In genomic region chr17:37270702-37271092, GRCm38 (mm10) we compare ENCODE assay signal across 9 mouse cellular contexts. TPM values are rescaled to one million over a fixed set of nuclear protein-coding genes. Genes with fewer than 3 reads are reported as not detected.
DNase-seq lines count a peak whose midpoint lies in the region; ATAC-seq and TF ChIP-seq lines count a peak whose summit lies in the region.
"Had no signal": no experiment of that assay in that cellular context is flagged by ENCODE, and none has a peak within 500 bp of the region (broad histone marks: within the 10 kb centered on the region; RNA-seq: fewer than 3 reads in every experiment).

No protein-coding gene starts in this region.

- intact Hi-C loops in gastrocnemius, postnatal 36 days (cut with DNase I) = no loop called here

- H3ac ChIP-seq in myocyte (ENCODE audit: control insufficient read depth, insufficient read length) = no peak overlapping the region

- peak overlapping the region; percentile 51; the same call in 1 of the 2 replicates for H3K27ac ChIP-seq in layer of hippocampus, adult 2 months
- H3K27ac ChIP-seq in bone marrow, adult 2 months (ENCODE audit: control insufficient read depth, insufficient read depth, low read depth, low read length, poor library complexity) = peak overlapping the region; percentile 79
- H3K27ac ChIP-seq in intestine, embryonic 14.5 days (ENCODE audit: low read depth) = no peak overlapping the region
- no peak overlapping the region for H3K27ac ChIP-seq in liver, embryonic 13.5 days

- H3K4me3 ChIP-seq in layer of hippocampus, adult 2 months = peak overlapping the region; percentile 81
- peak overlapping the region; percentile 91 for H3K4me3 ChIP-seq in bone marrow, adult 2 months (replicated peaks; ENCODE audit: control insufficient read depth, low read depth, low read length)
- H3K4me3 ChIP-seq in intestine, embryonic 14.5 days (ENCODE audit: low read depth, low read length) = peak overlapping the region; percentile 49
- H3K4me3 ChIP-seq in liver, embryonic 13.5 days (replicated peaks) = peak overlapping the region; percentile 61
- peak overlapping the region; percentile 37 for H3K4me3 ChIP-seq in myocyte

- H3K4me1 ChIP-seq in bone marrow, adult 2 months (ENCODE audit: control insufficient read depth, insufficient read depth, low read length) = no peaks in the 10 kb centered on the region
- H3K4me1 ChIP-seq in intestine, embryonic 14.5 days (replicated peaks; ENCODE audit: control insufficient read depth, insufficient read depth, low read length) = no peaks in the 10 kb centered on the region
- no peaks in the 10 kb centered on the region; the same call in 1 of the 2 replicates for H3K4me1 ChIP-seq in liver, embryonic 13.5 days (replicated peaks)

- TF ChIP-seq POLR2A in bone marrow, adult 2 months (IDR thresholded peaks at IDR 0.05; ENCODE audit: borderline replicate concordance, control insufficient read depth, low read depth, low read length) = no peak
- TF ChIP-seq POLR2A in myocyte (IDR thresholded peaks at IDR 0.05; ENCODE audit: insufficient read length, low read depth) = no peak

- peak; percentile 63; the same call in 1 of the 2 replicates for ATAC-seq in intestine, embryonic 14.5 days (replicated peaks; ENCODE audit: low FRiP score, low TSS enrichment, low read depth)
- ATAC-seq in liver, embryonic 13.5 days (ENCODE audit: low read depth) = peak; percentile 58

- no peaks in the 10 kb centered on the region for H3K36me3 ChIP-seq in intestine, embryonic 14.5 days (ENCODE audit: control insufficient read depth, insufficient read depth, low read length)
- no peaks in the 10 kb centered on the region for H3K36me3 ChIP-seq in liver, embryonic 13.5 days
- H3K36me3 ChIP-seq in myocyte (ENCODE audit: control insufficient read depth, insufficient read depth) = no peaks in the 10 kb centered on the region

- peak overlapping the region; percentile 97 for H3K4me2 ChIP-seq in intestine, embryonic 14.5 days (ENCODE audit: low read length)
- H3K4me2 ChIP-seq in liver, embryonic 13.5 days = peak overlapping the region; percentile 80
- H3K4me2 ChIP-seq in myocyte (ENCODE audit: low read depth) = peak overlapping the region; percentile 79

- no peaks in the 10 kb centered on the region for H3K79me2 ChIP-seq in myocyte (ENCODE audit: control insufficient read depth, insufficient read depth)

- H3K27me3 ChIP-seq in intestine, embryonic 14.5 days (replicated peaks; ENCODE audit: control insufficient read depth, insufficient read depth, low read length) = no peaks in the 10 kb centered on the region
- no peaks in the 10 kb centered on the region for H3K27me3 ChIP-seq in liver, embryonic 13.5 days
- no peaks in the 10 kb centered on the region for H3K27me3 ChIP-seq in myocyte (ENCODE audit: control insufficient read depth, insufficient read depth, insufficient read length)

- WGBS in bone marrow, adult 2 months = 4% methylated on average over 8 of the region's 8 CpGs
- WGBS in intestine, embryonic 14.5 days = 57% methylated on average over 8 of the region's 8 CpGs
- 16% methylated on average over 8 of the region's 8 CpGs for WGBS in liver, embryonic 13.5 days (ENCODE audit: insufficient replicate concordance)

- DNase-seq in layer of hippocampus, adult 2 months (ENCODE audit: low spot score in 2 of 2) = no peak
- no peak for DNase-seq in layer of hippocampus, adult 18-20 months (ENCODE audit: low spot score in 2 of 2)
- DNase-seq in gastrocnemius, postnatal 36 days = peak; percentile 15 to 53
- DNase-seq in intestine, embryonic 14.5 days (ENCODE audit: low spot score) = peak; percentile 61
- DNase-seq in liver, embryonic 13.5 days = no peak
- peak; percentile 57 to 59 for DNase-seq in thymus, postnatal 10 days (ENCODE audit: low spot score in 2 of 2)

- no peaks in the 10 kb centered on the region for H3K9me3 ChIP-seq in intestine, embryonic 14.5 days (ENCODE audit: control insufficient read depth, low read length)
- H3K9me3 ChIP-seq in liver, embryonic 13.5 days (replicated peaks) = no peaks in the 10 kb centered on the region

- TF ChIP-seq CTCF in layer of hippocampus, adult 2 months (conservative IDR thresholded peaks at IDR 0.05) = no peak
- TF ChIP-seq CTCF in bone marrow, adult 2 months (IDR thresholded peaks at IDR 0.05; ENCODE audit: control insufficient read depth, insufficient read depth, low read length) = no peak

- peak overlapping the region; percentile 35; the same call in 1 of the 2 replicates for H3K9ac ChIP-seq in intestine, embryonic 14.5 days (ENCODE audit: low read length)
- H3K9ac ChIP-seq in liver, embryonic 13.5 days = peak overlapping the region; percentile 54; the same call in 1 of the 2 replicates

TF ChIP-seq in myocyte, 11 proteins besides CTCF, POLR2A, EP300 and RAD21:
- TF ChIP-seq REST (IDR thresholded peaks at IDR 0.05; ENCODE audit: insufficient read depth, insufficient read length) (no peak), TCF12 (IDR thresholded peaks at IDR 0.05; ENCODE audit: insufficient read depth, poor library complexity, severe bottlenecking) (no peak), MYOD1 (IDR thresholded peaks at IDR 0.05; ENCODE audit: control insufficient read depth in 1 of 3, insufficient read length in 2 of 3, low read depth in 2 of 3) (no peak), POLR2AphosphoS2 (IDR thresholded peaks at IDR 0.05; ENCODE audit: insufficient read length, low read depth) (no peak), TCF3 (IDR thresholded peaks at IDR 0.05; ENCODE audit: insufficient read length, low read depth) (no peak), E2F4 (IDR thresholded peaks at IDR 0.05; ENCODE audit: insufficient read depth) (no peak), MYOG (IDR thresholded peaks at IDR 0.05; ENCODE audit: control insufficient read depth in 1 of 3, insufficient read depth in 1 of 3, insufficient read length in 2 of 3, low read depth in 2 of 3) (no peak), USF1 (IDR thresholded peaks at IDR 0.05; ENCODE audit: low read depth) (no peak), MAX (IDR thresholded peaks at IDR 0.05; ENCODE audit: low read depth) (no peak), SRF (IDR thresholded peaks at IDR 0.05; ENCODE audit: control insufficient read depth, insufficient read length, low read depth) (no peak), CEBPB (IDR thresholded peaks at IDR 0.05; ENCODE audit: insufficient read depth, poor library complexity, severe bottlenecking) (no peak)
TF ChIP-seq in myocyte: peak in this region for 0.

RNA-seq across cellular contexts. Expression of gene H2-M3, which starts 0.7 kb away (rescaled TPM):
- 1 to 10 TPM; 2.4 to 3.4 TPM for total RNA-seq in layer of hippocampus, adult 2 months (2021)
- 1 to 10 TPM; 2.6 to 2.8 TPM for total RNA-seq in layer of hippocampus, adult 18-20 months (2021)
- polyA plus RNA-seq in bone marrow, adult 2 months (2011; ENCODE audit: insufficient read depth, insufficient read length, low replicate concordance, missing spikeins) = 3.7 and 8.7 TPM in 2 replicates
- total RNA-seq in gastrocnemius, postnatal 36 days (2021) = under 1 TPM; 0.81 to 0.94 TPM
- 4.6 and 5.4 TPM in 2 replicates for polyA plus RNA-seq in intestine, embryonic 14.5 days (2014; fragmentation: Nextera tagmentation; extraction: Ambion mirVana)
- 1.3 and 1.5 TPM in 2 replicates for polyA plus RNA-seq in liver, embryonic 13.5 days (2015; fragmentation: Nextera tagmentation; extraction: Ambion mirVana)
- polyA plus RNA-seq in myocyte (2012; fragmentation: generic; extraction: Trizol) = 4.3 TPM

RNA-seq across cellular contexts. Expression of gene Olfr98, which starts 7.1 kb away (rescaled TPM):
- not detected for total RNA-seq in layer of hippocampus, adult 2 months (2021)
- not detected for total RNA-seq in layer of hippocampus, adult 18-20 months (2021)
- not detected in 2 replicates for polyA plus RNA-seq in bone marrow, adult 2 months (2011; ENCODE audit: insufficient read depth, insufficient read length, low replicate concordance, missing spikeins)
- not detected for total RNA-seq in gastrocnemius, postnatal 36 days (2021)
- polyA plus RNA-seq in intestine, embryonic 14.5 days (2014; fragmentation: Nextera tagmentation; extraction: Ambion mirVana) = not detected in 2 replicates
- not detected in 2 replicates for polyA plus RNA-seq in liver, embryonic 13.5 days (2015; fragmentation: Nextera tagmentation; extraction: Ambion mirVana)
- polyA plus RNA-seq in myocyte (2012; fragmentation: generic; extraction: Trizol) = not detected
- polyA plus RNA-seq: brain, embryonic 14.5 days had no signal

RNA-seq across cellular contexts. Expression of gene Olfr99, which starts 12.6 kb away (rescaled TPM):
- not detected for total RNA-seq in layer of hippocampus, adult 2 months (2021)
- total RNA-seq in layer of hippocampus, adult 18-20 months (2021) = not detected
- polyA plus RNA-seq in bone marrow, adult 2 months (2011; ENCODE audit: insufficient read depth, insufficient read length, low replicate concordance, missing spikeins) = not detected in 2 replicates
- total RNA-seq in gastrocnemius, postnatal 36 days (2021) = not detected
- not detected in 2 replicates for polyA plus RNA-seq in intestine, embryonic 14.5 days (2014; fragmentation: Nextera tagmentation; extraction: Ambion mirVana)
- polyA plus RNA-seq in liver, embryonic 13.5 days (2015; fragmentation: Nextera tagmentation; extraction: Ambion mirVana) = not detected in 2 replicates
- polyA plus RNA-seq in myocyte (2012; fragmentation: generic; extraction: Trizol) = 0.02 TPM
- polyA plus RNA-seq: brain, embryonic 14.5 days had no signal

RNA-seq across cellular contexts. Expression of gene Olfr101, which starts 33.4 kb away (rescaled TPM):
- total RNA-seq in layer of hippocampus, adult 2 months (2021) = not detected
- not detected for total RNA-seq in layer of hippocampus, adult 18-20 months (2021)
- polyA plus RNA-seq in bone marrow, adult 2 months (2011; ENCODE audit: insufficient read depth, insufficient read length, low replicate concordance, missing spikeins) = not detected in 2 replicates
- not detected for total RNA-seq in gastrocnemius, postnatal 36 days (2021)
- not detected in 2 replicates for polyA plus RNA-seq in intestine, embryonic 14.5 days (2014; fragmentation: Nextera tagmentation; extraction: Ambion mirVana)
- not detected in 2 replicates for polyA plus RNA-seq in liver, embryonic 13.5 days (2015; fragmentation: Nextera tagmentation; extraction: Ambion mirVana)
- polyA plus RNA-seq in myocyte (2012; fragmentation: generic; extraction: Trizol) = not detected
- polyA plus RNA-seq: brain, embryonic 14.5 days had no signal

RNA-seq across cellular contexts. Expression of gene Olfr97, which starts 33.6 kb away (rescaled TPM):
- total RNA-seq in layer of hippocampus, adult 2 months (2021) = not detected
- total RNA-seq in layer of hippocampus, adult 18-20 months (2021) = not detected
- not detected in 2 replicates for polyA plus RNA-seq in bone marrow, adult 2 months (2011; ENCODE audit: insufficient read depth, insufficient read length, low replicate concordance, missing spikeins)
- not detected for total RNA-seq in gastrocnemius, postnatal 36 days (2021)
- polyA plus RNA-seq in intestine, embryonic 14.5 days (2014; fragmentation: Nextera tagmentation; extraction: Ambion mirVana) = not detected in 2 replicates
- not detected in 2 replicates for polyA plus RNA-seq in liver, embryonic 13.5 days (2015; fragmentation: Nextera tagmentation; extraction: Ambion mirVana)
- polyA plus RNA-seq in myocyte (2012; fragmentation: generic; extraction: Trizol) = not detected
- polyA plus RNA-seq: brain, embryonic 14.5 days had no signal

Comparison
In these comparisons a context has a peak if more than half of its experiments do, and no peak if none do; other contexts are left out.
1. DNase-seq: peak in gastrocnemius, postnatal 36 days (2 of 2), intestine, embryonic 14.5 days (single experiment) and thymus, postnatal 10 days (2 of 2); none in layer of hippocampus, adult 2 months (0 of 2), layer of hippocampus, adult 18-20 months (0 of 2) and liver, embryonic 13.5 days (single experiment).
2. H3K27ac ChIP-seq: peak in layer of hippocampus, adult 2 months (single experiment) and bone marrow, adult 2 months (single experiment); none in intestine, embryonic 14.5 days (single experiment) and liver, embryonic 13.5 days (single experiment).
3. H3K4me3 ChIP-seq: peak in every context shown above with its lines; median percentile 91 in bone marrow, adult 2 months; 81 in layer of hippocampus, adult 2 months; 61 in liver, embryonic 13.5 days; 49 in intestine, embryonic 14.5 days; 37 in myocyte.
4. Peak in every context shown above with its lines, with median percentiles within 50 percentile points of each other: H3K4me2 ChIP-seq.